Mouse (Mus musculus): ENCODE data around the gene Zfp719.

Gene Zfp719

GRCm38 (mm10) chr7:43579440-43580171 lies at the start of gene Zfp719:
Gene Zfp719 (plus strand): TSS chr7:43579610.
- DNase-seq (ENCODE audit: low read depth, low spot score) = peak; percentile 96

- DNase-seq (ENCODE audit: low read depth, low spot score) = no peak
Measured at GRCm38 (mm10) chr7:43530216-43530785, 49.1 kb upstream of the Zfp719 start.

- DNase-seq (ENCODE audit: low read depth, low spot score) = no peak
Measured at GRCm38 (mm10) chr7:43532936-43533505, 46.4 kb upstream of the Zfp719 start.

GRCm38 (mm10) chr7:43538524-43538923 lies 40.9 kb upstream of the Zfp719 start:
- no peak for DNase-seq (ENCODE audit: low read depth, low spot score)

GRCm38 (mm10) chr7:43544225-43544977 lies 35.0 kb upstream of the Zfp719 start, which contains the start of gene Cd33:
Gene Cd33 (minus strand): TSS chr7:43544428.
- DNase-seq (ENCODE audit: low read depth, low spot score) = no peak

GRCm38 (mm10) chr7:43545656-43546545 lies 33.5 kb upstream of the Zfp719 start:
- DNase-seq (ENCODE audit: low read depth, low spot score) = no peak

GRCm38 (mm10) chr7:43547666-43548065 lies 31.7 kb upstream of the Zfp719 start:
- DNase-seq (ENCODE audit: low read depth, low spot score) = no peak

GRCm38 (mm10) chr7:43548206-43548605 lies 31.2 kb upstream of the Zfp719 start:
- no peak for DNase-seq (ENCODE audit: low read depth, low spot score)

GRCm38 (mm10) chr7:43553153-43553552 lies 26.3 kb upstream of the Zfp719 start:
- no peak for DNase-seq (ENCODE audit: low read depth, low spot score)

GRCm38 (mm10) chr7:43554550-43554949 lies 24.9 kb upstream of the Zfp719 start:
- DNase-seq (ENCODE audit: low read depth, low spot score) = peak; percentile 45

- DNase-seq (ENCODE audit: low read depth, low spot score) = no peak
Measured at GRCm38 (mm10) chr7:43555351-43555750, 24.1 kb upstream of the Zfp719 start.

- DNase-seq (ENCODE audit: low read depth, low spot score) = no peak
Measured at GRCm38 (mm10) chr7:43556901-43557300, 22.5 kb upstream of the Zfp719 start.

GRCm38 (mm10) chr7:43562006-43562633 lies 17.3 kb upstream of the Zfp719 start, which contains the start of gene Zfp658:
Gene Zfp658 (plus strand): TSS chr7:43562256.
- DNase-seq (ENCODE audit: low read depth, low spot score) = peak; percentile 95

- DNase-seq (ENCODE audit: low read depth, low spot score) = peak; percentile 40
Measured at GRCm38 (mm10) chr7:43562651-43563070, 16.7 kb upstream of the Zfp719 start.

- DNase-seq (ENCODE audit: low read depth, low spot score) = no peak
Measured at GRCm38 (mm10) chr7:43563300-43563699, 16.1 kb upstream of the Zfp719 start.

- no peak for DNase-seq (ENCODE audit: low read depth, low spot score)
Measured at GRCm38 (mm10) chr7:43571216-43571615, 8.2 kb upstream of the Zfp719 start.

GRCm38 (mm10) chr7:43580526-43580925 lies 1.1 kb downstream of the Zfp719 start:
- no peak for DNase-seq (ENCODE audit: low read depth, low spot score)

GRCm38 (mm10) chr7:43584790-43585189 lies 5.4 kb downstream of the Zfp719 start:
- DNase-seq (ENCODE audit: low read depth, low spot score) = no peak

- peak; percentile 34 for DNase-seq (ENCODE audit: low read depth, low spot score)
Measured at GRCm38 (mm10) chr7:43601884-43602283, 22.5 kb downstream of the Zfp719 start.

GRCm38 (mm10) chr7:43606896-43607742 lies 27.7 kb downstream of the Zfp719 start, which contains the start of gene Zfp819:
Gene Zfp819 (plus strand): TSS chr7:43607169.
- peak; percentile 81 for DNase-seq (ENCODE audit: low read depth, low spot score)

Data from mesoderm, embryonic 11.5 days (tissue).